Mouse (Mus musculus) lung, adult 2 months (tissue): ENCODE measurements at regions not wholly inside any gene's neighbourhood (a gene's known extent, or its start where the extent isn't known, plus 50 kb on each side); places are given as distances from the start of the nearest gene placed in this dataset.

Experiments
- CTCF ChIP-seq: fragments of 200-500 bp; IDR thresholded peaks from 2 replicates; pipeline ENCODE4 v1.5.1; 2011; ENCODE audit warnings: mild to moderate bottlenecking, low read length, control low read depth; ENCODE audit not compliant: insufficient read depth
- POLR2A ChIP-seq: fragments of 200-500 bp; IDR thresholded peaks from 2 replicates; pipeline ENCODE4 v1.6.1; 2011; ENCODE audit warnings: low read depth, mild to moderate bottlenecking, control low read depth, low read length, borderline replicate concordance; ENCODE audit errors: extremely low read depth

DNA sequence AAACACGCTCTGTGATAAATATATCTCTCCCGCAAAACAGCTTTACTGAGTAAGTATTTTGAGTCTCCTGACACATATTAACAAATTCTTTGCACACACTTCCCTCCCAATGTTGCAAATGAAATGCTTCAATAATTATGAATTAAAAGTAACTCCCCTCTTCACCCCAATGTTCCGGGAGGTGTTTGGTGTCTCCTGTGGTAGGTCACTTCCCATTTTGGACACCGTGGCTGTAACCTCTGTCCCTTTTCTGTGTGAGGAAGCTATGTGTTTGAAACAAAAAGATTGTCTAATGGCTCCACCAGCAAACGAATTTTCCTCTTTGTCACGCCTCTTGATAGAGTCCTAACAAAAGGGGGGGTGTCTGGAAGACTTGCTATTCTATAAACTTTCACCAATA lies 122.5 kb upstream of the Adgrl2 start:
- TF ChIP-seq CTCF (no peak), POLR2A (no peak)
